Mouse (Mus musculus): Measurements from ENCODE around the gene Casc1. TPM values are rescaled to one million over a fixed set of nuclear protein-coding genes. Genes with fewer than 3 reads are reported as not detected.

Casc1 gene
- total and polyA plus RNA-seq, 3 experiments, result 0.15 to 0.22 TPM; not detected in 1

DNA sequence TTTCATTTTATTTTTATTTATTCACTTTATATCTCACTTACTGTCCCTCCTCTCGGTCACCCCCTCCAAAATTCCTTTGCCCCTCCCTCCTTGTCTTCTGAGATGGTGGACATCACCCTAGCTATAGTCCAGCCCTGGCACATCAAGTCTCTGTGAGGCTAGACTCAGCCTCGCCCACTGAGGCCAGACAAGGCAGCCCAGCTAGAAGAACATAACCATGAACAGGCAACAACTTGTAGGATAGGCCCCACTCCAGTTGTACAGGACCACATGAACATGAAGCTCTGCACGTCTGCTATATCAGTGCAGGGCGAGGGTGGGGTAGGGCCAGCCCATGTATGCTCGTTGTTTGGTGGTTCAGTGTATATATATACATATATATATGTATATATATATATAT, 78.8 kb downstream of the Casc1 start:
- Histone ChIP-seq H3K9me3 (replicated peaks; ENCODE audit: insufficient read depth, low read length) (no peaks in the 10 kb centered on the region), H3K4me1 (ENCODE audit: control insufficient read depth in 1 of 2, insufficient read depth in 2 of 2, low read length in 2 of 2) (peaks cover 0 to 2% of the 10 kb centered on the region in 2 experiments; a peak in 2 of 4 replicates), H3K4me3 (ENCODE audit: control insufficient read depth in 1 of 2, insufficient read depth in 1 of 2, low read depth in 2 of 2, low read length in 2 of 2) (no peak overlapping the region), H3K36me3 (ENCODE audit: control insufficient read depth in 1 of 2, insufficient read depth in 2 of 2, low read length in 2 of 2) (peaks cover 0 to 2% of the 10 kb centered on the region in 2 experiments; a peak in 2 of 4 replicates), H3K27me3 (ENCODE audit: control insufficient read depth in 1 of 2, insufficient read depth in 2 of 2, low read length in 2 of 2) (no peaks in the 10 kb centered on the region), H3K9ac (ENCODE audit: control insufficient read depth, low read depth, low read length, poor library complexity, severe bottlenecking) (no peak overlapping the region), H3K27ac (ENCODE audit: control insufficient read depth, low read depth, low read length) (no peak overlapping the region), H3K79me2 (ENCODE audit: control insufficient read depth, insufficient read depth, low read length, poor library complexity) (peaks cover 12% of the 10 kb centered on the region; the same call in 1 of the 2 replicates)
- DNase-seq (ENCODE audit: low read depth, low spot score), result no peak
- no peak for TF ChIP-seq RCOR1 (IDR thresholded peaks at IDR 0.05; ENCODE audit: low read depth, low read length)
- no peak for TF ChIP-seq RAD21 (IDR thresholded peaks at IDR 0.05; ENCODE audit: low read depth, low read length)
- no peak for TF ChIP-seq CHD2 (IDR thresholded peaks at IDR 0.05; ENCODE audit: low read length)
- no peak for TF ChIP-seq EP300 (IDR thresholded peaks at IDR 0.05; ENCODE audit: low read depth in 1 of 2, low read length in 2 of 2)
- no peak for TF ChIP-seq JUND (IDR thresholded peaks at IDR 0.05; ENCODE audit: low read depth, low read length)
- no peak for TF ChIP-seq GABPA (IDR thresholded peaks at IDR 0.05; ENCODE audit: low read depth, low read length)
- no peak for TF ChIP-seq CHD1 (IDR thresholded peaks at IDR 0.05; ENCODE audit: low read depth, low read length)
- TF ChIP-seq HCFC1 (IDR thresholded peaks at IDR 0.05; ENCODE audit: low read depth, low read length), result no peak
- no peak for TF ChIP-seq MAFK (IDR thresholded peaks at IDR 0.05; ENCODE audit: borderline replicate concordance, low read depth, low read length)
- TF ChIP-seq KAT2A (conservative IDR thresholded peaks at IDR 0.05; ENCODE audit: low read depth, low read length), result no peak
- TF ChIP-seq SMC3 (IDR thresholded peaks at IDR 0.05; ENCODE audit: low read depth, low read length), result no peak
- TF ChIP-seq MEF2A (IDR thresholded peaks at IDR 0.05; ENCODE audit: extremely low read depth, insufficient replicate concordance, low read depth, low read length, poor library complexity, severe bottlenecking), result no peak
- TF ChIP-seq MAZ (IDR thresholded peaks at IDR 0.05; ENCODE audit: low read depth, low read length), result no peak

DNA sequence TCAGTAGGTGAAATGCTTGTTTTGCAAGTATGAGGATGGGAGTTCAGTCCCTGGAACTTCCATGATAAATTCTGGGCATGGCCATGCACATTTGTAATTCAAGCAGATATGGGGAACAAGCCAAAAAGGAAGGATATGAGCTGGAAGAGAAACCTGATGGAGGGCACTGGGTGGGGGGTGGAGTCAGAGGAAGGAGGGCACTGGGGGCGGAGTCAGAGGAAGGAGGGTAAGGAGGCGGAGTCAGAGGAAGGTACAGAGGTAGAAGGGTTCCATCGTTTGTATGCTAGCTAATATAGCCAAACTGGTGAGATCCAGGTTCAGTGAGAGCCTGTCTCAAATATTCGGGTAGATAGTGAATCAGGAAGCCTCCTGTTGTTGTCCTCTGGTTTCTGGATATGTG, 81.2 kb downstream of the Casc1 start:
- peaks cover 14 to 19% of the 10 kb centered on the region in 2 experiments for H3K4me1 ChIP-seq (ENCODE audit: control insufficient read depth in 1 of 2, insufficient read depth in 2 of 2, low read length in 2 of 2)
- H3K79me2 ChIP-seq (ENCODE audit: control insufficient read depth, insufficient read depth, low read length, poor library complexity), result peaks cover 15% of the 10 kb centered on the region; the same call in 1 of the 2 replicates
- no peak overlapping the region for H3K27ac ChIP-seq (ENCODE audit: control insufficient read depth, low read depth, low read length)
- peak; percentile 13 for DNase-seq (ENCODE audit: low read depth, low spot score)
- no peak overlapping the region for H3K4me3 ChIP-seq (ENCODE audit: control insufficient read depth in 1 of 2, insufficient read depth in 1 of 2, low read depth in 2 of 2, low read length in 2 of 2)
- no peaks in the 10 kb centered on the region for H3K9me3 ChIP-seq (replicated peaks; ENCODE audit: insufficient read depth, low read length)
- peaks cover 0 to 21% of the 10 kb centered on the region in 2 experiments; a peak in 2 of 4 replicates for H3K36me3 ChIP-seq (ENCODE audit: control insufficient read depth in 1 of 2, insufficient read depth in 2 of 2, low read length in 2 of 2)
- H3K9ac ChIP-seq (ENCODE audit: control insufficient read depth, low read depth, low read length, poor library complexity, severe bottlenecking), result no peak overlapping the region
- no peak for TF ChIP-seq ZMIZ1 (IDR thresholded peaks at IDR 0.05; ENCODE audit: low read depth, low read length)
- TF ChIP-seq TAL1 (IDR thresholded peaks at IDR 0.05; ENCODE audit: low read length), result no peak
- no peak for TF ChIP-seq TBP (IDR thresholded peaks at IDR 0.05; ENCODE audit: low read depth, low read length)
- TF ChIP-seq MYB (IDR thresholded peaks at IDR 0.05; ENCODE audit: low read depth, low read length), result no peak
- no peaks in the 10 kb centered on the region for H3K27me3 ChIP-seq (ENCODE audit: control insufficient read depth in 1 of 2, insufficient read depth in 2 of 2, low read length in 2 of 2)
